Mouse (Mus musculus) cerebellum, adult 2 months (tissue): ENCODE results near the gene Gpx6.

Experiments used
- CTCF ChIP-seq: fragments of 200-500 bp; IDR thresholded peaks from 2 replicates; pipeline ENCODE4 v1.5.1; 2011; ENCODE audit warnings: low read depth, mild to moderate bottlenecking, control low read depth, low read length, moderate library complexity, borderline replicate concordance; ENCODE audit not compliant: insufficient read depth
- POLR2A ChIP-seq: fragments of 200-500 bp; IDR thresholded peaks from 2 replicates; pipeline ENCODE4 v1.6.1; 2011; ENCODE audit warnings: low read length, control low read depth, borderline replicate concordance; ENCODE audit not compliant: insufficient read depth

DNA sequence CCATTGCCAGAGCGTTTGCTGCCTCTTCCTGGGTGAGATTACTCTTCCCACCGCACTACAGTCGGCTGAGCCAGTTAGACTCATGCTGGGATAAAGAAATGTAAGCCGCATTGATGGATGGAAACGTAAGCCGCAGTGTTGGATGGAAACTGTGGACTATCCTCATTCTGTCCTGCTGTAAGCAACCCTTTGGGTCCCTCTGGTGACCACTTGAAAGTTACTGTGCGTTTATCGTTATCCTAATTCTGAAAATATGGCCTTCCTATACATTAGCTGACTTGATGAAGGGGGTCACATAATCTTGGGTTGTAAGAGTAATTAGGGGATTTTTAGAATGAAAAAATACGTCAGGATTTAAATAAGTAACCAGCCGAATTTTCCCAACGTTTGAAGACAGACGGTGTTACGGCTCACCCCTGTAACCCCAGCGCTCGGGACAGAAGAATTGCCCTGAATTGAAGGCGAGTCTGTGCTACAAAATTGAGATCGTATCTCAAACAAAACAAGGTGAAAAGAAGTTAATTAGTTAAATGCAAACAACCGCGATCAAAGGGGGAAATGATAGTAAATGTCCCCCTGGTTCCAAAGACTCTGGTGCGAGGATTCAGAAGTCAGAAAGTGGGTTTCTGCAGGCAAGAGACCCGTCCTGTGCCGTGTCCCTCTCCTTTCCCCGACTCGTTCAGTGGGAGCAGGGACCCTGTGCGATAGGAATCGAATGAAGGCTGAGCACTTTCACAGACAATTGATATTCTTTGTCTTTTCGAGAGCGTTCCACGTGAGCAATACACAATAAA, 36.7 kb upstream of the Gpx6 start:
- TF ChIP-seq CTCF (peak; percentile 31; the same call in 1 of the 2 replicates), POLR2A (no peak)
